Mouse (Mus musculus): Measurements from ENCODE around the gene Ankrd31. TPM values are rescaled to one million over a fixed set of nuclear protein-coding genes. Genes with fewer than 3 reads are reported as not detected.
"Not testable (repeated sequence)": the region's sequence is repeated elsewhere in the genome, so short reads cannot be mapped to it uniquely, and the experiment has no call there.

Ankrd31 gene
- polyA plus RNA-seq, 1 experiment = 0.15 TPM

DNA sequence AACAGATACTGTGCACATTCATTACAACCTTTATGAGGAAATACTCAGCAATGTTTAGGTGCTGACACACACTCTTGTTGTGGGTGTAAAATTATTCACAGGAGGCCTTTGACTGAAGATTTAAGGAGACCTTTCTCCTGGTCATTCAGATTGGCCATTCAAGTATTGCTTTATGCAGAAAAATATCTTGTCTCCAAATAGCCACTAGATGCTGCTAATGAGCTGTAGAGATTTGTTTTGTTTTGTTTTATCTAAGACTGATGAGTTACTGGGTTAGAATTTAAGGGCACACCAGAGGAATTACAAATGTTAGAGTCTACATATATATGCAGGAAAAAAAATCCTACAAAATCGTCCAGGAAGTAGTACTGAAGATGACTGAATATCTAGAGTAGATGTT lies 12.9 kb upstream of the Ankrd31 start:
- no peaks in the 10 kb centered on the region for H3K4me1 ChIP-seq (ENCODE audit: control insufficient read depth, insufficient read depth, low read length)
- TF ChIP-seq CTCF (IDR thresholded peaks at IDR 0.05; ENCODE audit: extremely low read depth, insufficient read depth, low read length) (no peak), POLR2A (IDR thresholded peaks at IDR 0.05; ENCODE audit: extremely low read depth, insufficient read depth, low read length) (no peak)
- no peak overlapping the region for H3K4me3 ChIP-seq (ENCODE audit: insufficient read depth, low read length)
- H3K27ac ChIP-seq (ENCODE audit: insufficient read depth, low read length) = no peak overlapping the region

DNA sequence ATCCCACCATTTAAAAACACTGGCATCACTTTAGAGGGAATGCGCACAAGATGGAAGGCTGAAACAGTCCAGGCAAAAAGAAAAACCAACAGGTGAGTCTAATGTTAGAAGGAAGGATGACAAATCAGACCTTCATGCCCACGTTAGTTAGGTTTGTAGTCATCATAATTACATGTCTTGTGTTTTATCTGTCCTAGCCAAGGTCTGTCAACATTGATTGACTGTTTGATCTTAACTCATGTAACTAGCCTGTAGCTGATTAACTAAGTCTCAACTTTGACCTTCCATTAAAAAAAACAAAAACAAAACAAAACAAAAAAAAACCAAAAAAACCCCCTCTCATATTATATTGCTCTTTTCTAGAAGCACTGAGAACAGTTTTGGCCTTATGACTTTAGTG lies 7.9 kb upstream of the Ankrd31 start:
- Histone ChIP-seq H3K4me3 (ENCODE audit: insufficient read depth, low read length) (no peak overlapping the region), H3K4me1 (ENCODE audit: control insufficient read depth, insufficient read depth, low read length) (no peaks in the 10 kb centered on the region), H3K27ac (ENCODE audit: insufficient read depth, low read length) (no peak overlapping the region)
- TF ChIP-seq CTCF (IDR thresholded peaks at IDR 0.05; ENCODE audit: extremely low read depth, insufficient read depth, low read length) (no peak), POLR2A (IDR thresholded peaks at IDR 0.05; ENCODE audit: extremely low read depth, insufficient read depth, low read length) (no peak)

DNA sequence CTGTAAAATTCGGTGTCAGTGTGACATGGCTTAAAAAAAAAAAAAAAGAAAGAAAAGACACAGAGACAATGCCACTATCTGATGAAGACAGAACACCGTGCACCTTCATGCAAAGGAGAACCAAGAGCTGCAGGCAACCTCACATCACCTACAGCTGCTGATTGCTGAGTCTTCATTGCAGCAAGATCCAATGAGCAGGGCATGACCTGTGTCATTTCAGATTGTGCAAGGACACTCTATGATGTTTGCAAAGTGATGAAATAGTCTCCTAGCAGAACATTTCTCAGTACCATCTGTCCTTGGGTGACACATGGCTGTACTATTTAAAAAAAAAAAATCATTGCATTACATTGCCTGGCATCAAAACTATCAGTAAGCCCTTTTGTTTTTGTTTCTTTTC lies 5.2 kb upstream of the Ankrd31 start:
- Histone ChIP-seq H3K27ac (ENCODE audit: insufficient read depth, low read length) (no peak overlapping the region), H3K4me1 (ENCODE audit: control insufficient read depth, insufficient read depth, low read length) (no peaks in the 10 kb centered on the region), H3K4me3 (ENCODE audit: insufficient read depth, low read length) (no peak overlapping the region)
- TF ChIP-seq POLR2A (IDR thresholded peaks at IDR 0.05; ENCODE audit: extremely low read depth, insufficient read depth, low read length) = no peak
- no peak for TF ChIP-seq CTCF (IDR thresholded peaks at IDR 0.05; ENCODE audit: extremely low read depth, insufficient read depth, low read length)

DNA sequence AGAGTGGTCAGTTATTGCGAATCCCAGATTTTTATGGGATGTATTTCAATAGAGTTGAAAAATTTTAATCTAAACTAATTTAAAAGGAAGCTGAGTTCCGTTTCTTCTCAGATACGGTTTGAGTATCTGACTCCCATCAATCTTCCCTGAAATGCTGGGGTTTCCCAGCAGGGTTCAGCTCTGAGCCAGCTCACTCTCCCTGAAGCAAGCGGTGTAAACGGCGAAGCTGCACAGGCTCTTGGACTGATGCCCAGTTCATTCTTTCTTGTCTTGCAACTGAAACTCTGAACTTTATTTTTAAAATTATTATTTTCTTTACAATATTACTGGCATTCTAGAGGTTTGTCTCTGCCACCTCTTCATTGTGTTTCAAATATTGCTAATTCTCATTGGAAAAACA lies 2.0 kb upstream of the Ankrd31 start:
- no peaks in the 10 kb centered on the region for H3K4me1 ChIP-seq (ENCODE audit: control insufficient read depth, insufficient read depth, low read length)
- no peak overlapping the region for H3K4me3 ChIP-seq (ENCODE audit: insufficient read depth, low read length)
- H3K27ac ChIP-seq (ENCODE audit: insufficient read depth, low read length) = no peak overlapping the region
- TF ChIP-seq CTCF (IDR thresholded peaks at IDR 0.05; ENCODE audit: extremely low read depth, insufficient read depth, low read length) (no peak), POLR2A (IDR thresholded peaks at IDR 0.05; ENCODE audit: extremely low read depth, insufficient read depth, low read length) (no peak)

DNA sequence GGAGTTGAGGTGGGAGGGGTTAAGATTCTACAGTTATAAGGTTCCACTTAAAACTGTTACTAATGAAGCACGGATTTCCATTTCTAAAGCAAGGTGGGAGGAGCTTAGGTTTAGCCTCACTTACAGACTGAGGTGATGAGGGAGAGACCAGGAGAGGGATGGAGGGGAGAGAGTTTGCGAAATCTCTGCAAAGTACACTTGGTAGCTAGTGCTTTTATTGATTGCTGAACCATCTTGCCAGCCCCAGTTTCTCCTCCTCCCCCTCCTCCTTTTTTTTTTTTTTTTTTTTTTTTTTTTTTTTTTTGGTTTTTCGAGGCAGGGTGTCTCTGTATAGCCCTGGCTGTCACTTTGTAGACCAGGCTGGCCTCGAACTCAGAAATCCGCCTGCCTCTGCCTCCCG lies 1.8 kb downstream of the Ankrd31 start:
- Histone ChIP-seq H3K4me1 (ENCODE audit: control insufficient read depth, insufficient read depth, low read length) (no peaks in the 10 kb centered on the region), H3K4me3 (ENCODE audit: insufficient read depth, low read length) (no peak overlapping the region), H3K27ac (ENCODE audit: insufficient read depth, low read length) (no peak overlapping the region)
- TF ChIP-seq POLR2A (IDR thresholded peaks at IDR 0.05; ENCODE audit: extremely low read depth, insufficient read depth, low read length) = no peak
- no peak for TF ChIP-seq CTCF (IDR thresholded peaks at IDR 0.05; ENCODE audit: extremely low read depth, insufficient read depth, low read length)

DNA sequence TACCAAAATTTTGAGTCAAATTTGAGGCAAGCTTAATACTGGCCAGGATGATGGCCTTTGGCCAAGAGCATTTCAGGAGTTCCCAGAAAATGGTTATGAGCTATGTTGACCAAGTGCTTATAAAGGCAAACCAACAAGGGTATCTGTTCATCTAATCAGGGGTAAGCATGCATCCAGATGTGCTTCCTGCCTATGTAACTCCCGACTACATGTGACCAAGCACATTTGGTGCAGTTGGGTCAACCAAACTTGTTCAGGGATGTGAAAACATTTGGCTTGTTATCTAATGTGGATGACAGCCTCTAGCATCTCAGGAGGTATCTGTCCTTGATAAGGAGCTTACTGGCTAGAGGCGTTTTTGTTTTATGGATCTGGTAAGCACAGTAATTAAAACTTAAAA lies 12.8 kb downstream of the Ankrd31 start:
- Histone ChIP-seq H3K4me1 (ENCODE audit: control insufficient read depth, insufficient read depth, low read length) (no peaks in the 10 kb centered on the region), H3K4me3 (ENCODE audit: insufficient read depth, low read length) (no peak overlapping the region), H3K27ac (ENCODE audit: insufficient read depth, low read length) (no peak overlapping the region)
- TF ChIP-seq CTCF (IDR thresholded peaks at IDR 0.05; ENCODE audit: extremely low read depth, insufficient read depth, low read length) = no peak
- no peak for TF ChIP-seq POLR2A (IDR thresholded peaks at IDR 0.05; ENCODE audit: extremely low read depth, insufficient read depth, low read length)

DNA sequence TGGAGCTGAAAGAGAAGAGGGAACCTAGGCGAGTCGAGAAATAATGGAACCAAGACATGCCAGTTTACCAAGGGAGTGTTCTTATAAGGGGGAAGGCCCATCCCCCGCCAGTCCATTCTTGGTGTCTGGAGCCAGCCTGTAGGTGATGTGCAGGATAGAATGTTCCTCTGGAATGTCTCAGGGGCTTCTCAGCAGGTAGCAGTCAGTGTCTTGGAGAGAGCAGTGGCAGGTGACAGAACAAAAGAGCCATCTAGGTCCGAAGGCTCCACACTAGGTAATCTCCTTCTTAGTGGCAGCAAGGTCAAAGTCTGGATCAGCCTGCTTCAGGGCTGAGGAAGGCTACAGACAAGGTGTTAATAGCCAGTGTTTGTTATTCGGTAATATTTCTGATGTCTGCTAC lies 38.0 kb downstream of the Ankrd31 start:
- not testable (repeated sequence) for H3K27ac ChIP-seq (ENCODE audit: insufficient read depth, low read length); H3K4me3 ChIP-seq (ENCODE audit: insufficient read depth, low read length); H3K4me1 ChIP-seq (ENCODE audit: control insufficient read depth, insufficient read depth, low read length)

DNA sequence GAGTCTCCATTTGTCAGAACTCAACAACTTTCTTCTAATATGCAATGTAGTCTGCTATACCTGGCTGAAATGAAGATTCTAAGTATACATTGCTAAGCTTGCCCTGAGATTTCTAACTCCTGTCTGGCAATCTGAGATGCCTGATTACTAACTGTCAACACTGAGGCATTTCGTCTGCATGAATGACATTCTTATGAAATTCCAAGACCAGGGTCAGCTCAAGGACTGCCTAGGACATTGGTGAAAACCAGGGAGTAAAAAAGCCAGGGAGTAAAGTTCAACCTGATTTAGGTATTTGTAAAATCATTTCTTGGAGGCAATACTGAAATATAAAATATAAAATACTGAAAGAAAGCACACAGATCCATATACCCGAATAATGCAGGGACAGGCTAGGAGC lies 45.4 kb downstream of the Ankrd31 start:
- Histone ChIP-seq H3K4me3 (ENCODE audit: insufficient read depth, low read length) (no peak overlapping the region), H3K4me1 (ENCODE audit: control insufficient read depth, insufficient read depth, low read length) (no peaks in the 10 kb centered on the region; the same call in 1 of the 2 replicates), H3K27ac (ENCODE audit: insufficient read depth, low read length) (no peak overlapping the region)
- no peak for TF ChIP-seq CTCF (IDR thresholded peaks at IDR 0.05; ENCODE audit: extremely low read depth, insufficient read depth, low read length)
- TF ChIP-seq POLR2A (IDR thresholded peaks at IDR 0.05; ENCODE audit: extremely low read depth, insufficient read depth, low read length) = no peak

DNA sequence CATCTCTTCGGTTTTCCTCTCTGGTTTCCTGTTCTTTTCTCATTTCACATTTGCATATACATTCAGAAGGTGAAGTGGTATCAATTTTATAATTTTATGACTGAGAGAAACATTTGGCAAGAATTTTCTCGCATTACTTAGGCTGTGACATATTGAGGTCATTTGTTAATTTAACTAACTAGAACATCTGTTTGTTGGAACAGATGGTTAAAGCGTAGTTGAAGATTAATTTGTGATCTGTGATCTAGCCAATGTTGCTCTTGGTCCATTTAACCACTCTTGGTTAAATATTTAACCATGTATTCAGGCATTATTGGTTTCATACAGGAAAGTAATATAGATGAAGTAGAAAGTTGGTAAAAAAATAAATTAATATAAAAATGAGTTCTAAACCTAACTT lies 47.2 kb downstream of the Ankrd31 start:
- Histone ChIP-seq H3K27ac (ENCODE audit: insufficient read depth, low read length) (no peak overlapping the region), H3K4me1 (ENCODE audit: control insufficient read depth, insufficient read depth, low read length) (no peaks in the 10 kb centered on the region; the same call in 1 of the 2 replicates), H3K4me3 (ENCODE audit: insufficient read depth, low read length) (no peak overlapping the region)
- TF ChIP-seq CTCF (IDR thresholded peaks at IDR 0.05; ENCODE audit: extremely low read depth, insufficient read depth, low read length) (no peak), POLR2A (IDR thresholded peaks at IDR 0.05; ENCODE audit: extremely low read depth, insufficient read depth, low read length) (no peak)

DNA sequence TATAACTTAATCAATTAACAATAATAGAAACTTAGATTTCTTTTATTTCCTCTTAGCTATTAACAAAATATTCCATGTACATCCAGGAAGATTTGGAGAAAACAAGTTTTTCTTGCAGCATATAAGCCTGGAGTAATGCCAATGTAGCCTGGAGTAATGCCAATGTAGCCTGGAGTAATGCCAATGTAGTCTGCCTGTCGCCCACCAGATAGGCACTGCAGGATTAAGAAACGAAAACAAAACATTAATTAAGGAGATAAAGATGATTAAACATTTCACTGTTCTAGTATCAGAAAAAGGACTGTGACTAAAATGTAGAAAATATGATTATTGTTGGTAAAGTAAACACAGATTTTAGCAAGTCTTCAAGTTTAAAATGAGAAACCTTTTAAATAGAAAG lies 49.4 kb downstream of the Ankrd31 start:
- H3K27ac ChIP-seq (ENCODE audit: insufficient read depth, low read length) = no peak overlapping the region
- no peak overlapping the region for H3K4me3 ChIP-seq (ENCODE audit: insufficient read depth, low read length)
- TF ChIP-seq POLR2A (IDR thresholded peaks at IDR 0.05; ENCODE audit: extremely low read depth, insufficient read depth, low read length) = no peak
- no peaks in the 10 kb centered on the region; the same call in 1 of the 2 replicates for H3K4me1 ChIP-seq (ENCODE audit: control insufficient read depth, insufficient read depth, low read length)

DNA sequence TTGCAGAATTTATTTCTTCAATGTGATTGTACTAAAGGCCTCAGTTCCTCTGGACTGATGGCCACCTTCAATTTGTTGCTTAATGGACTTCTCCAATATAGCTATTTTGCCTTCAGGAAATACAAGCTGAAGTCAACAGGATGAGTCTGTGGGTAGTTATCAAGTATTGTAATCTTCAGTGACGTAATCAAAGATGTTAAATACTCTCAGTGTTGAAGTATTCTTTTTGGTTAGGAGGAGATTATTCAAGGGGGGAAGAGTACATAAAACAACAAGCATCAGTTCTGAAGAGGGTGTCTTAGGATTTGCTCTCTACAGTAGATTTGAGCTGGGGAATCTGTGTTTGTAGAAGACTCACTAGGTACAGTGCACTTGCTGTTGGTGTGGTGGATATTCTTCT lies 101.7 kb downstream of the Ankrd31 start:
- Histone ChIP-seq H3K4me3 (ENCODE audit: insufficient read depth, low read length) (no peak overlapping the region), H3K4me1 (ENCODE audit: control insufficient read depth, insufficient read depth, low read length) (no peaks in the 10 kb centered on the region), H3K27ac (ENCODE audit: insufficient read depth, low read length) (no peak overlapping the region)
- TF ChIP-seq POLR2A (IDR thresholded peaks at IDR 0.05; ENCODE audit: extremely low read depth, insufficient read depth, low read length) = no peak
